Comparison of ENCODE assay signal across 8 mouse cellular contexts in genomic region chr19:4214771-4215450, GRCm38 (mm10). TPM values are rescaled to one million over a fixed set of nuclear protein-coding genes. Genes with fewer than 3 reads are reported as not detected.
A peak's percentile ranks its signal among the peaks of the same experiment; 100 is the strongest.
DNase-seq lines count a peak whose midpoint lies in the region; ATAC-seq and TF ChIP-seq lines count a peak whose summit lies in the region.

No protein-coding gene starts in this region.

- peak; percentile 39; the same call in 1 of the 2 replicates for ATAC-seq in hindbrain, embryonic 11.5 days (ENCODE audit: low FRiP score)
- peak; percentile 23; the same call in 1 of the 2 replicates for ATAC-seq in liver, embryonic 12.5 days
- ATAC-seq in neural tube, embryonic 15.5 days (ENCODE audit: low FRiP score), result peak; percentile 16; the same call in 1 of the 2 replicates

- no peaks in the 10 kb centered on the region for H3K9me3 ChIP-seq in hindbrain, embryonic 11.5 days (ENCODE audit: control insufficient read depth, low read length)
- no peaks in the 10 kb centered on the region for H3K9me3 ChIP-seq in liver, embryonic 12.5 days (replicated peaks)
- no peaks in the 10 kb centered on the region for H3K9me3 ChIP-seq in neural tube, embryonic 15.5 days (replicated peaks)

- peak overlapping the region; percentile 72 for H3K9ac ChIP-seq in hindbrain, embryonic 11.5 days (ENCODE audit: low read depth, low read length)
- peak overlapping the region; percentile 67 for H3K9ac ChIP-seq in liver, embryonic 12.5 days
- H3K9ac ChIP-seq in neural tube, embryonic 15.5 days (replicated peaks), result peak overlapping the region; percentile 56

- H3K27me3 ChIP-seq in hindbrain, embryonic 11.5 days (ENCODE audit: control insufficient read depth, insufficient read depth, low read length), result peaks cover 43% of the 10 kb centered on the region
- peaks cover 98% of the 10 kb centered on the region for H3K27me3 ChIP-seq in liver, embryonic 12.5 days (replicated peaks)
- peaks cover 63% of the 10 kb centered on the region for H3K27me3 ChIP-seq in neural tube, embryonic 15.5 days (replicated peaks)

- TF ChIP-seq CTCF in left cerebral cortex, adult 2 months (IDR thresholded peaks at IDR 0.05), result no peak

- intact Hi-C loops in left cerebral cortex, adult 2 months (cut with DNase I), result no loop called here

- 0% methylated on average over 33 of the region's 81 CpGs for WGBS in hindbrain, embryonic 11.5 days
- under 1% methylated on average over 58 of the region's 81 CpGs for WGBS in liver, embryonic 12.5 days (ENCODE audit: insufficient replicate concordance)
- WGBS in neural tube, embryonic 15.5 days, result 0% methylated on average over 46 of the region's 81 CpGs

- H3K27ac ChIP-seq in left cerebral cortex, adult 2 months, result no peak overlapping the region
- H3K27ac ChIP-seq in hindbrain, embryonic 11.5 days (ENCODE audit: low read depth, low read length), result no peak overlapping the region
- peak overlapping the region; percentile 57 for H3K27ac ChIP-seq in liver, embryonic 12.5 days
- H3K27ac ChIP-seq in neural tube, embryonic 15.5 days (replicated peaks), result 0 out of 2 replicates have a peak overlapping the region, but pooled peaks have one; percentile 38

- peak overlapping the region; percentile 100 for H3K4me2 ChIP-seq in hindbrain, embryonic 11.5 days (replicated peaks; ENCODE audit: low read depth, low read length)
- peak overlapping the region; percentile 77 for H3K4me2 ChIP-seq in liver, embryonic 12.5 days
- H3K4me2 ChIP-seq in neural tube, embryonic 15.5 days, result peak overlapping the region; percentile 96

- no peaks in the 10 kb centered on the region for H3K36me3 ChIP-seq in hindbrain, embryonic 11.5 days (ENCODE audit: control insufficient read depth, insufficient read depth, low read length)
- H3K36me3 ChIP-seq in liver, embryonic 12.5 days, result no peaks in the 10 kb centered on the region
- H3K36me3 ChIP-seq in neural tube, embryonic 15.5 days, result no peaks in the 10 kb centered on the region

- H3K4me1 ChIP-seq in hindbrain, embryonic 11.5 days (replicated peaks; ENCODE audit: control insufficient read depth, insufficient read depth, low read length), result peaks cover 11% of the 10 kb centered on the region
- H3K4me1 ChIP-seq in liver, embryonic 12.5 days, result peaks cover 51% of the 10 kb centered on the region
- peaks cover 39% of the 10 kb centered on the region for H3K4me1 ChIP-seq in neural tube, embryonic 15.5 days

- H3K4me3 ChIP-seq in left cerebral cortex, adult 2 months, result peak overlapping the region; percentile 47
- peak overlapping the region; percentile 59 for H3K4me3 ChIP-seq in hindbrain, embryonic 11.5 days (ENCODE audit: low read depth, low read length)
- peak overlapping the region; percentile 57 for H3K4me3 ChIP-seq in liver, embryonic 12.5 days
- H3K4me3 ChIP-seq in neural tube, embryonic 15.5 days (replicated peaks), result peak overlapping the region; percentile 51

- no peak for DNase-seq in left cerebral cortex, adult 2 months (ENCODE audit: extremely low spot score in 1 of 2, low spot score in 2 of 2)
- DNase-seq in left cerebral cortex, adult 9 months (ENCODE audit: low spot score in 2 of 2), result no peak
- DNase-seq in embryo, embryonic 10.5 days (ENCODE audit: low spot score), result peak; percentile 49
- DNase-seq in hindbrain, embryonic 11.5 days (ENCODE audit: low spot score), result peak; percentile 54
- no peak for DNase-seq in layer of hippocampus, postnatal 25 days (ENCODE audit: extremely low spot score in 1 of 2, low spot score in 1 of 2)
- no peak for DNase-seq in cerebellum, postnatal 14 days

RNA-seq across cellular contexts. Expression of gene AC109138.7, which starts 0.8 kb away (rescaled TPM):
- total RNA-seq in left cerebral cortex, adult 2 months (2021), result not detected
- not detected in 2 replicates for polyA plus RNA-seq in hindbrain, embryonic 11.5 days (2014; fragmentation: Nextera tagmentation; extraction: Ambion mirVana)
- polyA plus RNA-seq in liver, embryonic 12.5 days (2016; fragmentation: Nextera tagmentation; extraction: Ambion mirVana), result not detected in 2 replicates
- not detected in 2 replicates for polyA plus RNA-seq in neural tube, embryonic 15.5 days (2015; fragmentation: Nextera tagmentation; extraction: Ambion mirVana)
- not detected for total RNA-seq in layer of hippocampus, postnatal 25 days (2021)

RNA-seq across cellular contexts. Expression of gene Clcf1, which starts 0.9 kb away (rescaled TPM):
- total RNA-seq in left cerebral cortex, adult 2 months (2021), result 1 to 10 TPM; 1.3 to 2.1 TPM
- 0.82 and 0.90 TPM in 2 replicates for polyA plus RNA-seq in hindbrain, embryonic 11.5 days (2014; fragmentation: Nextera tagmentation; extraction: Ambion mirVana)
- 0.73 and 1.3 TPM in 2 replicates for polyA plus RNA-seq in liver, embryonic 12.5 days (2016; fragmentation: Nextera tagmentation; extraction: Ambion mirVana)
- 0.78 and 2.2 TPM in 2 replicates for polyA plus RNA-seq in neural tube, embryonic 15.5 days (2015; fragmentation: Nextera tagmentation; extraction: Ambion mirVana)
- total RNA-seq in layer of hippocampus, postnatal 25 days (2021), result under 1 TPM; 0.27 to 0.61 TPM

RNA-seq across cellular contexts. Expression of gene Rad9a, which starts 13.4 kb away (rescaled TPM):
- 10 to 100 TPM in 1 of 2 experiments, 1 to 10 TPM in 1; 8.7 to 10.1 TPM for total RNA-seq in left cerebral cortex, adult 2 months (2021)
- polyA plus RNA-seq in hindbrain, embryonic 11.5 days (2014; fragmentation: Nextera tagmentation; extraction: Ambion mirVana), result 41.6 and 42.1 TPM in 2 replicates
- 26.5 and 26.8 TPM in 2 replicates for polyA plus RNA-seq in liver, embryonic 12.5 days (2016; fragmentation: Nextera tagmentation; extraction: Ambion mirVana)
- polyA plus RNA-seq in neural tube, embryonic 15.5 days (2015; fragmentation: Nextera tagmentation; extraction: Ambion mirVana), result 24.3 and 27.2 TPM in 2 replicates
- 1 to 10 TPM; 7.4 to 8.2 TPM for total RNA-seq in layer of hippocampus, postnatal 25 days (2021)

RNA-seq across cellular contexts. Expression of gene Pold4, which starts 16.8 kb away (rescaled TPM):
- total RNA-seq in left cerebral cortex, adult 2 months (2021), result 10 to 100 TPM; 15.4 to 17.6 TPM
- polyA plus RNA-seq in hindbrain, embryonic 11.5 days (2014; fragmentation: Nextera tagmentation; extraction: Ambion mirVana), result 11.0 and 17.9 TPM in 2 replicates
- polyA plus RNA-seq in liver, embryonic 12.5 days (2016; fragmentation: Nextera tagmentation; extraction: Ambion mirVana), result 12.8 and 13.2 TPM in 2 replicates
- 24.7 and 28.0 TPM in 2 replicates for polyA plus RNA-seq in neural tube, embryonic 15.5 days (2015; fragmentation: Nextera tagmentation; extraction: Ambion mirVana)
- 10 to 100 TPM; 15.1 to 17.5 TPM for total RNA-seq in layer of hippocampus, postnatal 25 days (2021)

RNA-seq across cellular contexts. Expression of gene Ppp1ca, which starts 23.0 kb away (rescaled TPM):
- total RNA-seq in left cerebral cortex, adult 2 months (2021), result 100 to 1,000 TPM; 293 to 306 TPM
- 868 and 927 TPM in 2 replicates for polyA plus RNA-seq in hindbrain, embryonic 11.5 days (2014; fragmentation: Nextera tagmentation; extraction: Ambion mirVana)
- polyA plus RNA-seq in liver, embryonic 12.5 days (2016; fragmentation: Nextera tagmentation; extraction: Ambion mirVana), result 572 and 577 TPM in 2 replicates
- polyA plus RNA-seq in neural tube, embryonic 15.5 days (2015; fragmentation: Nextera tagmentation; extraction: Ambion mirVana), result 589 and 681 TPM in 2 replicates
- 100 to 1,000 TPM; 259 to 293 TPM for total RNA-seq in layer of hippocampus, postnatal 25 days (2021)

Comparison
In these comparisons a context has a peak if more than half of its experiments do, and no peak if none do; other contexts are left out.
1. DNase-seq: peak in embryo, embryonic 10.5 days (single experiment) and hindbrain, embryonic 11.5 days (single experiment); none in left cerebral cortex, adult 2 months (0 of 2), left cerebral cortex, adult 9 months (0 of 2), layer of hippocampus, postnatal 25 days (0 of 2) and cerebellum, postnatal 14 days (0 of 2).
2. H3K27ac ChIP-seq: peak in liver, embryonic 12.5 days (single experiment) and neural tube, embryonic 15.5 days (single experiment); none in left cerebral cortex, adult 2 months (single experiment) and hindbrain, embryonic 11.5 days (single experiment).
3. Peak in every context shown above with its lines, with median percentiles within 50 percentile points of each other: H3K4me3 ChIP-seq, ATAC-seq, H3K4me2 ChIP-seq and H3K9ac ChIP-seq.